Mouse (Mus musculus) CD4-positive, CD25-positive, alpha-beta regulatory T cell, adult 2 months (primary cell): ENCODE measurements around the gene Upk2.

Experiments
- DNase-seq: peaks from one replicate; pipeline ENCODE4 v3.0.0-alpha.2; 2012; ENCODE audit warnings: low read depth, low spot score

Gene Upk2

DNA sequence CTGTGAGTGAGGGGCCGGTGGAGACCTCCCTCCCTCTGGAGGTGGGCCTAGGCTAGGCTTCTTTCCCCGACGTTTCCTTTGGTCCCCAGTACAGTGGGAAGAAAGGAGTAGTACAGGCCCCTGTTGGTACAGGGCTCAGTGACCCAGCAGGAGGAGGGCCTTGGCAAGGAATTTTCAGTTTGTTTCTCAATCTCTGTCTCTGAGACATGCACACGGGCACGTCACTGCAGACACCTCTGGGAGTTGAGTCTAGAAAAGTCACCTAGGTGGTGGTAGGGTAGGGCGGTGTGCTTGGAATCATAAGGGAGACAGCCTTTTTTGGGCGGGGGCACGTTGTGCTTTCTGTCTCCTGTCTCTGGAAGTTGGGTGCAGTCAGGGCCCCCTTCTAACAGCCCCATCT, 33.6 kb upstream of the Upk2 start:
- no peak for DNase-seq

DNA sequence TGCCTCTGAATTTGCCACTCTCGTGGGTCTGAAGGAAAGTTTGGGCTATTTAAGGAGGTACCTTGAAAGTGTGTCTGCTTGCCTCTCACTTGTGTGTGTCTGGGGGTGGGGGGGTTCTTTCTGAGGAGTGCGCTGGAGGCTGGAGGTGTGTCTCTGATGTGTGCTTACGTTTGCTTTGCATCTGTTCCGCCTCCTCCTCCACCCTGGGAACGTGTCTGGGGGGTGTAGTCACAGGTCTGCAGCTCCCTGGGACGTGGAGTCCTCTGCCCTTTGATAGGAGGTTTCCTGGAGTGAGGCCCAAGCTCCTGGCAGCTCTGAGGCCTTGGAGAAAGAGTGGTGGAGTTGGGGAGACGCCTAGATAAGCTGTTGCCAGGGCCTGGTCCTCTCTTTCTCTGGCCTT, 32.7 kb upstream of the Upk2 start:
- no peak for DNase-seq

GRCm38 (mm10) chr9:44486741-44487421, 32.1 kb upstream of the Upk2 start:
- no peak for DNase-seq

- no peak for DNase-seq
Measured at GRCm38 (mm10) chr9:44486335-44486734, 31.6 kb upstream of the Upk2 start.

DNA sequence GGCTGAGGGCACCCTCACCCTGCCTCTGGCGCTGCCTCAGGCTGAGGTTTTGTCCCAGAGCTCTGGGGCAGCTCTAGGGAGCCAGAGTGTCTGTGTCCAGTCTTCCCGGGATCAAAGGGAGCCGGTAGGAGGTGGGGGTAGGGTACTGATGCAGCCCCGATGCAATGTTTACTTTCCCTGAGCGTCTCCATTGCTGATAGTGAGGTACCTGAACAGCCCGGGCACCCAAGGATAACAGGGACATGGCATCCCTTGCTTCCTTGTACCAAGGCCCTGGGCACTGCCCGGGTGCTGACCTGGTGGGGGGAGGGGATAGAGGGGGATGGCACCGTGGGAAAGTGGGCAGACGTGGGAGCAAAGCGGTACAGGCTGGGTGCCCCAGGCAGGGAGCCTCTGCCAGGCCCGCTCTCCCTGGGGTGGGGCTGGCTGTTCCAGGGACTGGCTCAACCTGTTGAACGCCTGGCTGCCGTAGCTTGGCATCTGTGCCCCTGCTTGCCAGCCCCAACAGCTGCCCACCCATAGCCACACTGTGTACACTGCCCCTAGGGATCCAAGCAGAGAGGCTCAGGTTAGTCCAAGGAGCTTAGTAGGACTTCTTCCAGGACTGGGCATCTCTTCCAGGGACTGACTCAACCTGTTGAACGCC, 30.9 kb upstream of the Upk2 start:
- no peak for DNase-seq

- DNase-seq: no peak
Measured at GRCm38 (mm10) chr9:44485105-44485515, 30.3 kb upstream of the Upk2 start.

- DNase-seq: no peak
Measured at GRCm38 (mm10) chr9:44484311-44485104, 29.7 kb upstream of the Upk2 start.

- DNase-seq: peak; percentile 58
Measured at GRCm38 (mm10) chr9:44483510-44484044, 28.8 kb upstream of the Upk2 start.

GRCm38 (mm10) chr9:44483041-44483509, 28.3 kb upstream of the Upk2 start:
- peak; percentile 48 for DNase-seq

DNA sequence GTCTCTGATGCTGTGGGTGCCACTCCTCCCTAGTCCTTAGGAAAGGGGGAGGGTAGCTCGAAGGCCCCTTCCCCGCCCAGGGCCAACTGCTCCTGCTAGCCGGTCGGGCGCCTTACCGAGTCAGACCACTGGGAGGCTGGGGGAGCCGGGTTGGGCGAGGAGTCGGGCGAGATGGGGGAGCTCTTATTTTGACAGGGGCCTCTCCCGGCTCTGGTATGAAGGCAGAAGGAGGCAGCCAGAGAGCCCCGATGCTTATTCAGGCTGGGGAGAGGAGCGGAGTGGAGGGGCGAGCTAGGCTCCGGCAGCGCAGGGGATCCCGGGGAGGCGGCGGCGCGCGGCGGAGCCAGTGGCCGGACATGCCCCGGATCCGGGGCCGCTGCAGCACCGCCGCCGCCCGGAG, 27.8 kb upstream of the Upk2 start, which contains the start of gene Bcl9l:
Gene Bcl9l, plus strand, starts transcription at position 274 of the 400 bp plus-strand sequence.
- DNase-seq: peak; percentile 92

DNA sequence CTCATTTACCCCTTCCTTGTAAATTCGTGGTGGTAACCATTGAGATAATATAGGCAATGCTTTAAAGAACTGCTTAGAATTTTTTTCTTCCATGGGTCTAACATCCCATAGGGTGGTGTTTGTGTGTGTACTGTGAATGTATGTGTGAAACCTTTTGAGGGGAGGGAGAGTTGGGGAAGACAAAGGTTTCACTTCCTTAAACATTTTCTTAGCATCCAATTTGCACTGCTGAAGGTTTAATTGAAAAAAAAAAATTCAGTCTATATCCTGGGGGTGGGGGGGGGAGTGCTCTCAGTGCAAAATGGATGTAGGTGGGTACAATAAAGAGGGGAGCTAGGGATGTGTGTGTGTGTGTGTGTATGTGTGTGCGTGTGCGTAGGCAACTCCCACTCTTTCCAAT, 27.3 kb upstream of the Upk2 start:
- no peak for DNase-seq

DNA sequence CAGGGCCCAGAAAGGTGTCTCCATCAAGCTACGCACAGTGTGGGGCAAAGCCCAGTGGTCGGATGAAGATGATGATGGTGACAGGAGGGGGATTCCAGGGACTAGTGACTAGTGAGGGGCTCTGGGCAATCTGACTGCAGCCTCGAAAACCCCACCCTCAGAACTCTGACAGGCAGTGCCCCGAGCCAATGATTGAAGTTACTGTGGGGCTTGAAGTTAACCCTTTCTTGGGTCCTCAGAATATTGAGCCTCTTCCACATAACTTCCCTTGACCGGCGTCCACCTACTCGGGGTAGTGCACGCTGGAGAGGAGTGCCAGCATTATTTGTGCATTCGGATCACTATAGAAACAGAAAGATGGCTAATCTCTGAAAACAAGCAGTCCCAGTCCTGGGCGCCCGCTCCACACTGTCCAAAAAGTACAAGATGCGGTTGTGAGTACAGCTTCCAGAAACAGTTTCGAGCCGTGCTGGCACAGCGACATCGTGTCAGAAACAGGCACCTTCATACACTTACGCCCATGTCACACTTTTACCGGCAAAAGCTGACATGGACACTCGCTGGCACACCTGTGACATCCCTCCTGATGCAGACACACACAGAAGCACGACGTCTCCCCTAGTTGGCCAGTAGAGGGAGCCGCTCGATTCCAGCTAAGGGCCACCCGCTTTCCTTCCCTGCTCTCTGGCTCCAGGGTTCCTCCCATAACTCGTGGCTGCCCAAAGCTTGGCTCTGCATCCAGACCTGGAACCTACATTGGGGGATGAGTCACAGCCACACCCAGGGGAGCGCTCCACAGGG, 25.1 kb upstream of the Upk2 start:
- DNase-seq: peak; percentile 90

GRCm38 (mm10) chr9:44478959-44479605, 24.3 kb upstream of the Upk2 start:
- no peak for DNase-seq

GRCm38 (mm10) chr9:44478229-44478921, 23.6 kb upstream of the Upk2 start:
- peak; percentile 49 for DNase-seq

- DNase-seq: peak; percentile 80
Measured at GRCm38 (mm10) chr9:44477339-44478228, 22.8 kb upstream of the Upk2 start.

DNA sequence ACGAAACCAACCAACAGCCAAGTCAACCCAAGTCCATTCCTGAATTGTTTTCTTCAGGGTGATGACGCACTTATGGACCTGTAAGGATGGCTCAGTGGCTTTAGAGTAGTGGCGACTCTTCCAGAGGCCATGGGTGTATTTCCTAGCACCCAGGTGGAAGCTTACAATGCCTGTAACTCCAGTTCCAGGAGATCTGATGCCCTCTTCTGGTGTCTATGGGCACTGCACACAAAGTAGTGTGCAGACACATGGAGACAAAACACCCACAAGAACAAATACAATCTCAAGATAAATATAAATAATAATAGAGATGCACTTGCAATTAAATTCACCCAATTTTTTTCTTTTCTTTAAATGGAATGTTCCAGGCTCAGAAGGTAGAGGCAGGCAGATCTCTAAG, 21.2 kb upstream of the Upk2 start:
- no peak for DNase-seq

GRCm38 (mm10) chr9:44474327-44474726, 19.6 kb upstream of the Upk2 start:
- DNase-seq: no peak

- peak; percentile 53 for DNase-seq
Measured at GRCm38 (mm10) chr9:44473184-44473583, 18.4 kb upstream of the Upk2 start.

- no peak for DNase-seq
Measured at GRCm38 (mm10) chr9:44468800-44469199, 14.0 kb upstream of the Upk2 start.
